Mouse (Mus musculus) liver, postnatal 0 days (tissue): ENCODE data around the gene Foxn1. TPM values are rescaled to one million over a fixed set of nuclear protein-coding genes. Genes with fewer than 3 reads are reported as not detected.

Experiments
- ATAC-seq: fragments of 200-750 bp; cut with Nextera tagmentation; 2 replicates; pipeline ENCODE4 v1.8.0; 2017; ENCODE audit warnings: mild to moderate bottlenecking, moderate library complexity
- DNase-seq: peaks from one replicate; pipeline ENCODE4 v3.0.0-alpha.2; 2016
- H3K27ac ChIP-seq: fragments of 300-500 bp; sonication (generic); 2 replicates; pipeline ENCODE4 v1.5.1; 2014; ENCODE audit warnings: antibody characterized with exemption, moderate library complexity, mild to moderate bottlenecking, low read depth
- H3K27me3 ChIP-seq: fragments of 300-500 bp; sonication (generic); 2 replicates; pipeline ENCODE4 v1.6.1; 2014; ENCODE audit warnings: low read length, control low read depth, mixed read lengths; ENCODE audit not compliant: insufficient read depth
- H3K36me3 ChIP-seq: fragments of 300-500 bp; sonication (generic); replicated peaks from 2 replicates; pipeline ENCODE4 v1.6.1; 2014; ENCODE audit warnings: mild to moderate bottlenecking, control low read depth, low read length, moderate library complexity, mixed read lengths; ENCODE audit not compliant: insufficient read depth
- H3K4me1 ChIP-seq: fragments of 300-500 bp; sonication (generic); 2 replicates; pipeline ENCODE4 v1.6.1; 2014; ENCODE audit warnings: antibody characterized with exemption, mild to moderate bottlenecking, control low read depth; ENCODE audit not compliant: insufficient read depth
- H3K4me2 ChIP-seq: fragments of 300-500 bp; sonication (generic); 2 replicates; pipeline ENCODE4 v1.6.1; 2014; ENCODE audit warnings: low read depth, mild to moderate bottlenecking, low read length, moderate library complexity, mixed read lengths
- H3K4me3 ChIP-seq: fragments of 300-500 bp; sonication (generic); 2 replicates; pipeline ENCODE4 v1.5.1; 2014; ENCODE audit warnings: low read depth, low read length
- H3K9ac ChIP-seq: fragments of 300-500 bp; sonication (generic); replicated peaks from 2 replicates; pipeline ENCODE4 v1.6.1; 2014; ENCODE audit warnings: mild to moderate bottlenecking, moderate library complexity
- H3K9me3 ChIP-seq: fragments of 300-500 bp; sonication (generic); 2 replicates; pipeline ENCODE4 v1.6.1; 2016; ENCODE audit warnings: mild to moderate bottlenecking, control low read depth, low read length, mixed read lengths
- CTCF ChIP-seq: sonication (generic); IDR thresholded peaks from 2 replicates; pipeline ENCODE4 v1.5.1; 2016; ENCODE audit warnings: antibody characterized with exemption, low read depth
- EP300 ChIP-seq: IDR thresholded peaks from 2 replicates; pipeline ENCODE4 v1.6.1; 2016; ENCODE audit warnings: antibody characterized with exemption, low read depth, mild to moderate bottlenecking
- whole genome bisulfite sequencing: fragments of 180-500 bp; shearing (Covaris S2); extraction: QIAGEN DNeasy Blood & Tissue Kit; methylation state at CpG from one replicate; pipeline ENCODE4 v1.1.7; 2014; ENCODE audit not compliant: insufficient replicate concordance; 5-methylcytosine and 5-hydroxymethylcytosine counted together
- polyA plus RNA-seq: library from polyadenylated mRNA; unstranded; fragments of >200 nt; fragmentation: Nextera tagmentation; extraction: Ambion mirVana; gene quantifications from 2 replicates; pipeline ENCODE4 v1.2.1, GENCODE M21; 2015

The Foxn1 gene
- polyA plus RNA-seq, 1 experiment from 2014 or later: not detected

DNA sequence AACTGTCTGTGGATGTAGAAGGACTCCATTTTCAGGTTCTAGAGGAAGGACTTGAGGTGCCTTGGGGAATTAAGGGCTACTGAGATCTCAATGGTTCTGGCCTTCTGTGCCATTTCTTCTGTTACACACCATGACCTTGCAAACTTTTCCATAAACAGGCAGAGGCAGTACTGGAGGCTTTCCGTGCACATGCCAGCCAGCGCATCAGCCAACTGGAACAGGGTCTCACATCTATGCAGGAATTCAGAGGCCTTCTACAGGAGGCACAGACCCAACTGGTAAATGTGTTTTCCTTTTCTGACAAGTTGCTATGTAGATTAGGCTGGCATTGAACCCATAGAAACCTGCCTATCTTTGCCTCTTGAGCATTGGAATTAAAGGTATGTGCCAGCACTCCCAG, 72.7 kb downstream of the Foxn1 start:
- no peaks in the 10 kb centered on the region for H3K9me3 ChIP-seq
- H3K27ac ChIP-seq: no peak overlapping the region
- ATAC-seq (no peak), DNase-seq (no peak)
- no peak for TF ChIP-seq CTCF
- H3K4me2 ChIP-seq: no peak overlapping the region
- H3K4me3 ChIP-seq: no peak overlapping the region
- no peaks in the 10 kb centered on the region for H3K4me1 ChIP-seq
- H3K36me3 ChIP-seq: peaks cover 81% of the 10 kb centered on the region
- no peak overlapping the region for H3K9ac ChIP-seq
- no peaks in the 10 kb centered on the region for H3K27me3 ChIP-seq
- WGBS: 92% methylated on average over 2 of the region's 2 CpGs

DNA sequence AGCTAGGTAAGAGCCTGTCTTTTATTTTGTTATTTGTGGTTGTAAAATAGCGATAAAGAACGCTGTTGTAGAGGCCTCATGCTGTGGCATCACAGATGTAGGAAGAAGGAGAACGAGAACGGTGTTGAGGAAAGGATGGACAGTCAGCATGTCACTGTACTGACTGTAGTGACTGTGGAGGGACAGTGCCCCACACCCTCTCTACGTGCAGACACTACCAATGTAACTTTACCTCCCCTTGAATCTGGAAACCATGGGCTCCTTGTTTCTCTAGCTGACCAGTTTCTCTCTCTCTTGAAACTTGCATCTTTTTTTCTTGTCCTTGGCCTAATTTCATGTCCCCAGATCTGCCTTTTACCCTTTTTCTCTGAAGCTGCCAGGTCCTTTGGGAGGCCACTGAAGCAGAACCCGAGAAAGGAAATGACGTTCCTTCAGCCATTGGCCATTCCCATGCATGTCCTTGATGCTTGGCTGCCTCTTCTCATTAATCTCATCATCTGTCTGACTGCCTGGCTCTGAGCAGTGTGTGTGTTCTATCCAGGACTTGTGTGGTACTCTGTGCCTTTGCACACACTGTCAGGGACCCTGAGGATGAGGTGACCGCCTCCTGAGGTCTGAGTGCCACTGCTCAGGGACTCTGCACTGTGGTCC, 75.4 kb downstream of the Foxn1 start:
- no peak overlapping the region for H3K4me2 ChIP-seq
- no peaks in the 10 kb centered on the region for H3K27me3 ChIP-seq
- no peak overlapping the region for H3K4me3 ChIP-seq
- no peak for DNase-seq
- no peak for ATAC-seq
- H3K9ac ChIP-seq: no peak overlapping the region
- no peak overlapping the region for H3K27ac ChIP-seq
- H3K36me3 ChIP-seq: peaks cover 70% of the 10 kb centered on the region
- WGBS: 88% methylated on average over 8 of the region's 8 CpGs
- TF ChIP-seq CTCF (no peak), EP300 (no peak)
- no peaks in the 10 kb centered on the region for H3K9me3 ChIP-seq
- no peaks in the 10 kb centered on the region for H3K4me1 ChIP-seq

Other genes with a start within 250 kb of the Foxn1 start
- 15.3 and 18.9 TPM in 2 replicates for gene Traf4, start 221.0 kb downstream of the Foxn1 start, polyA plus RNA-seq
- 4.9 and 5.4 TPM in 2 replicates for gene Nek8, start 209.9 kb downstream of the Foxn1 start, polyA plus RNA-seq
- gene Tlcd1, start 209.8 kb downstream of the Foxn1 start, polyA plus RNA-seq: 38.2 and 40.3 TPM in 2 replicates
- gene Rpl23a, start 203.0 kb downstream of the Foxn1 start, polyA plus RNA-seq: 732 and 758 TPM in 2 replicates
- gene Rab34, start 198.1 kb downstream of the Foxn1 start, polyA plus RNA-seq: 26.6 and 28.9 TPM in 2 replicates
- gene Proca1, start 193.2 kb downstream of the Foxn1 start, polyA plus RNA-seq: 0.84 and 1.00 TPM in 2 replicates
- 35.3 and 35.8 TPM in 2 replicates for gene Sdf2, start 140.8 kb downstream of the Foxn1 start, polyA plus RNA-seq
- 4.7 and 5.5 TPM in 2 replicates for gene Supt6, start 140.6 kb downstream of the Foxn1 start, polyA plus RNA-seq
- gene 2610507B11Rik, start 124.8 kb downstream of the Foxn1 start, polyA plus RNA-seq: 29.6 and 32.7 TPM in 2 replicates
- 0.07 TPM in 1 of 2 replicates, not detected in the other for gene BC030499, start 95.7 kb downstream of the Foxn1 start, polyA plus RNA-seq
- gene Spag5, start 85.0 kb downstream of the Foxn1 start, polyA plus RNA-seq: 9.8 and 11.4 TPM in 2 replicates
- 12.1 and 15.4 TPM in 2 replicates for gene Aldoc, start 63.6 kb downstream of the Foxn1 start, polyA plus RNA-seq
- gene Pigs, start 58.1 kb downstream of the Foxn1 start, polyA plus RNA-seq: 33.1 and 34.6 TPM in 2 replicates
- 63.7 and 77.0 TPM in 2 replicates for gene Unc119, start 43.1 kb downstream of the Foxn1 start, polyA plus RNA-seq
- 0.07 and 0.08 TPM in 2 replicates for gene Slc13a2, start 35.7 kb upstream of the Foxn1 start, polyA plus RNA-seq
- gene Slc46a1, start 79.1 kb upstream of the Foxn1 start, polyA plus RNA-seq: 20.5 and 22.3 TPM in 2 replicates
- gene Sarm1, start 111.2 kb upstream of the Foxn1 start, polyA plus RNA-seq: 0.14 and 0.21 TPM in 2 replicates
- 2,013 and 2,040 TPM in 2 replicates for gene Vtn, start 112.5 kb upstream of the Foxn1 start, polyA plus RNA-seq
- 0.11 and 0.16 TPM in 2 replicates for gene Sebox, start 116.9 kb upstream of the Foxn1 start, polyA plus RNA-seq
- 21.1 TPM in 2 replicates for gene Tmem199, start 125.6 kb upstream of the Foxn1 start, polyA plus RNA-seq
- gene Poldip2, start 125.6 kb upstream of the Foxn1 start, polyA plus RNA-seq: 94.2 and 96.6 TPM in 2 replicates
- 12.9 and 13.1 TPM in 2 replicates for gene Tnfaip1, start 149.8 kb upstream of the Foxn1 start, polyA plus RNA-seq
- 82.3 and 85.1 TPM in 2 replicates for gene Ift20, start 149.8 kb upstream of the Foxn1 start, polyA plus RNA-seq
- 79.2 and 81.5 TPM in 2 replicates for gene Tmem97, start 164.2 kb upstream of the Foxn1 start, polyA plus RNA-seq